Mouse (Mus musculus): ENCODE data around the gene Rplp2. TPM values are rescaled to one million over a fixed set of nuclear protein-coding genes. Genes with fewer than 3 reads are reported as not detected.

Gene Rplp2
- polyA plus RNA-seq, 1 experiment from 2014 or later: 1,216 TPM

- H3K27ac ChIP-seq: peak overlapping the region; percentile 86
- no peak for DNase-seq (ENCODE audit: extremely low spot score, low spot score)
- no peaks in the 10 kb centered on the region for H3K9me3 ChIP-seq
- peaks cover 78% of the 10 kb centered on the region for H3K4me1 ChIP-seq
- peak overlapping the region; percentile 72 for H3K4me3 ChIP-seq
- no peaks in the 10 kb centered on the region for H3K27me3 ChIP-seq (ENCODE audit: poor library complexity, severe bottlenecking)
- 79% methylated on average over 15 of the region's 15 CpGs for WGBS
- peaks cover 51% of the 10 kb centered on the region for H3K36me3 ChIP-seq (replicated peaks)
Observed at GRCm38 (mm10) chr7:141433517-141434400, 13.4 kb upstream of the Rplp2 start.

GRCm38 (mm10) chr7:141434464-141434863, 12.7 kb upstream of the Rplp2 start:
- H3K27me3 ChIP-seq (ENCODE audit: poor library complexity, severe bottlenecking): no peaks in the 10 kb centered on the region
- H3K4me1 ChIP-seq: peaks cover 71% of the 10 kb centered on the region
- peak overlapping the region; percentile 72 for H3K4me3 ChIP-seq
- 14% methylated on average over 8 of the region's 8 CpGs for WGBS
- peak overlapping the region; percentile 86 for H3K27ac ChIP-seq
- peaks cover 58% of the 10 kb centered on the region for H3K36me3 ChIP-seq (replicated peaks)
- no peak for DNase-seq (ENCODE audit: extremely low spot score, low spot score)
- H3K9me3 ChIP-seq: no peaks in the 10 kb centered on the region

GRCm38 (mm10) chr7:141435129-141435855, 11.9 kb upstream of the Rplp2 start:
- H3K36me3 ChIP-seq (replicated peaks): peaks cover 65% of the 10 kb centered on the region
- no peaks in the 10 kb centered on the region for H3K9me3 ChIP-seq
- peak overlapping the region; percentile 72 for H3K4me3 ChIP-seq
- H3K4me1 ChIP-seq: peaks cover 63% of the 10 kb centered on the region
- H3K27ac ChIP-seq: peak overlapping the region; percentile 86
- no peaks in the 10 kb centered on the region for H3K27me3 ChIP-seq (ENCODE audit: poor library complexity, severe bottlenecking)
- WGBS: 6% methylated on average over 17 of the region's 17 CpGs
- peak; percentile 56 for DNase-seq (ENCODE audit: extremely low spot score, low spot score)

GRCm38 (mm10) chr7:141435856-141436522, 11.2 kb upstream of the Rplp2 start:
- peaks cover 67% of the 10 kb centered on the region for H3K4me1 ChIP-seq
- DNase-seq (ENCODE audit: extremely low spot score, low spot score): no peak
- no peaks in the 10 kb centered on the region for H3K27me3 ChIP-seq (ENCODE audit: poor library complexity, severe bottlenecking)
- H3K27ac ChIP-seq: peak overlapping the region; percentile 88
- 79% methylated on average over 9 of the region's 9 CpGs for WGBS
- H3K9me3 ChIP-seq: no peaks in the 10 kb centered on the region
- H3K4me3 ChIP-seq: peak overlapping the region; percentile 72
- H3K36me3 ChIP-seq (replicated peaks): peaks cover 65% of the 10 kb centered on the region

GRCm38 (mm10) chr7:141436523-141436892, 10.7 kb upstream of the Rplp2 start:
- peak overlapping the region; percentile 72 for H3K4me3 ChIP-seq
- H3K36me3 ChIP-seq (replicated peaks): peaks cover 65% of the 10 kb centered on the region
- 56% methylated on average over 2 of the region's 2 CpGs for WGBS
- peak overlapping the region; percentile 88 for H3K27ac ChIP-seq
- H3K27me3 ChIP-seq (ENCODE audit: poor library complexity, severe bottlenecking): no peaks in the 10 kb centered on the region
- H3K9me3 ChIP-seq: no peaks in the 10 kb centered on the region
- H3K4me1 ChIP-seq: peaks cover 72% of the 10 kb centered on the region
- DNase-seq (ENCODE audit: extremely low spot score, low spot score): no peak

- peak within 1 kb of the TSS; percentile 88 for H3K27ac ChIP-seq
- H3K27me3 ChIP-seq (ENCODE audit: poor library complexity, severe bottlenecking): no peaks in the 10 kb centered on the region
- no peaks in the 10 kb centered on the region for H3K9me3 ChIP-seq
- peak; percentile 80 for DNase-seq (ENCODE audit: extremely low spot score, low spot score)
- H3K4me3 ChIP-seq: peak within 1 kb of the TSS; percentile 72
- peaks cover 77% of the 10 kb centered on the region for H3K4me1 ChIP-seq
- H3K36me3 ChIP-seq (replicated peaks): peaks cover 65% of the 10 kb centered on the region
- 5% methylated on average over 53 of the region's 53 CpGs for WGBS
Observed at GRCm38 (mm10) chr7:141437178-141438120, 9.7 kb upstream of the Rplp2 start, which contains the start of gene Slc25a22. TSS of gene Slc25a22 (minus strand) at chr7:141437892.

GRCm38 (mm10) chr7:141438201-141438968, 8.8 kb upstream of the Rplp2 start:
- H3K4me3 ChIP-seq: no peak overlapping the region
- no peak overlapping the region for H3K27ac ChIP-seq
- no peaks in the 10 kb centered on the region for H3K27me3 ChIP-seq (ENCODE audit: poor library complexity, severe bottlenecking)
- H3K36me3 ChIP-seq (replicated peaks): peaks cover 59% of the 10 kb centered on the region
- peaks cover 78% of the 10 kb centered on the region for H3K4me1 ChIP-seq
- 94% methylated on average over 12 of the region's 12 CpGs for WGBS
- no peaks in the 10 kb centered on the region for H3K9me3 ChIP-seq
- no peak for DNase-seq (ENCODE audit: extremely low spot score, low spot score)

- Histone ChIP-seq H3K36me3 (replicated peaks) (peaks cover 51% of the 10 kb centered on the region), H3K4me3 (no peak overlapping the region), H3K27ac (no peak overlapping the region), H3K9me3 (no peaks in the 10 kb centered on the region), H3K27me3 (ENCODE audit: poor library complexity, severe bottlenecking) (no peaks in the 10 kb centered on the region), H3K4me1 (peaks cover 78% of the 10 kb centered on the region)
- DNase-seq (ENCODE audit: extremely low spot score, low spot score): no peak
- 95% methylated on average over 10 of the region's 10 CpGs for whole genome bisulfite sequencing
Observed at GRCm38 (mm10) chr7:141439140-141439679, 8.0 kb upstream of the Rplp2 start.

GRCm38 (mm10) chr7:141439811-141440210, 7.4 kb upstream of the Rplp2 start:
- Histone ChIP-seq H3K27me3 (ENCODE audit: poor library complexity, severe bottlenecking) (no peaks in the 10 kb centered on the region), H3K4me3 (no peak overlapping the region), H3K4me1 (peaks cover 76% of the 10 kb centered on the region), H3K36me3 (replicated peaks) (peaks cover 51% of the 10 kb centered on the region), H3K27ac (no peak overlapping the region), H3K9me3 (no peaks in the 10 kb centered on the region)
- DNase-seq (ENCODE audit: extremely low spot score, low spot score): no peak
- WGBS: 98% methylated on average over 11 of the region's 11 CpGs

- DNase-seq (ENCODE audit: extremely low spot score, low spot score): no peak
- no peak overlapping the region; the same call in 1 of the 2 replicates for H3K4me3 ChIP-seq
- no peaks in the 10 kb centered on the region for H3K27me3 ChIP-seq (ENCODE audit: poor library complexity, severe bottlenecking)
- 0 out of 2 replicates have a peak overlapping the region, but pooled peaks have one; percentile 3 for H3K27ac ChIP-seq
- no peaks in the 10 kb centered on the region for H3K9me3 ChIP-seq
- peaks cover 68% of the 10 kb centered on the region for H3K4me1 ChIP-seq
- H3K36me3 ChIP-seq (replicated peaks): peaks cover 51% of the 10 kb centered on the region
- 39% methylated on average over 6 of the region's 6 CpGs for WGBS
Observed at GRCm38 (mm10) chr7:141440613-141441012, 6.6 kb upstream of the Rplp2 start.

- Histone ChIP-seq H3K4me1 (peaks cover 60% of the 10 kb centered on the region), H3K36me3 (replicated peaks) (peaks cover 51% of the 10 kb centered on the region), H3K27me3 (ENCODE audit: poor library complexity, severe bottlenecking) (no peaks in the 10 kb centered on the region), H3K4me3 (peak overlapping the region; percentile 61), H3K27ac (0 out of 2 replicates have a peak overlapping the region, but pooled peaks have one; percentile 8), H3K9me3 (no peaks in the 10 kb centered on the region)
- DNase-seq (ENCODE audit: extremely low spot score, low spot score): no peak
- WGBS: 94% methylated on average over 9 of the region's 9 CpGs
Observed at GRCm38 (mm10) chr7:141441460-141441859, 5.7 kb upstream of the Rplp2 start.

Data from forebrain, embryonic 10.5 days (tissue).